Comparison of ENCODE assay signal across 9 mouse cellular contexts in the genomic region with DNA sequence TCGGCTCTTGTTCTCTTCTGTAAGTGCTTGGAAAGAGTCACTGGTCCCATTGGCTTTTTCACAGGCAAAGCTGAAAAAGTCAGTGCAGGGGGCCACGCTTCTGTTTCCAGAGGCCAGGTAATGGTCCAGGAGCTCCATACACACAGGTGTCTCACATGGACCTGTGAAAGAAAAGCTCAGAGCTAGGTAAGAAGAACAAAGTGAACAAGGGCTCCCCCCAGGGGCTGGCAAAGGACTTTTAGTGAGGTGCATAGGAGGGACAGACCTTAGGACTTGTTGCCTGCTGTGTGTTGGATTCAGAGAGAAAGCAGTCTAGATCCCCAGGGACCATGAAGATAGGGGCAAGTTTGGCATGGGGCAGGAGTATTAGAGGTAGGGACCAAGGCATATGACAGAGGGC. TPM values are rescaled to one million over a fixed set of nuclear protein-coding genes. Genes with fewer than 3 reads are reported as not detected.
DNase-seq lines count a peak whose midpoint lies in the region; TF ChIP-seq lines count a peak whose summit lies in the region.
"Had no signal": no experiment of that assay in that cellular context is flagged by ENCODE, and none has a peak within 500 bp of the region (broad histone marks: within the 10 kb centered on the region; RNA-seq: fewer than 3 reads in every experiment).

No protein-coding gene starts in this region.

- H3K27ac ChIP-seq in left cerebral cortex, adult 2 months: no peak overlapping the region

- no peak; the same call in 1 of the 2 replicates for TF ChIP-seq CTCF in left cerebral cortex, adult 2 months (IDR thresholded peaks at IDR 0.05)

- H3K4me3 ChIP-seq in left cerebral cortex, adult 2 months: no peak overlapping the region

- intact Hi-C loops in left cerebral cortex, postnatal 4 days (cut with DNase I): no loop called here
- intact Hi-C loops in left cerebral cortex, adult 2 months (cut with DNase I): no loop called here

- DNase-seq in urinary bladder, postnatal 14 days (ENCODE audit: low spot score): peak; percentile 32
- DNase-seq in urinary bladder, postnatal 36 days (ENCODE audit: low spot score in 2 of 2): no peak
- DNase-seq in kidney, adult 18-20 months: peak; percentile 19
- peak; percentile 22 for DNase-seq in lung, postnatal 14 days
- DNase-seq in thymus, postnatal 4 days: peak; percentile 78
- DNase-seq in gastrocnemius, adult 18-20 months (ENCODE audit: low spot score): no peak
- no peak for DNase-seq in left cerebral cortex, postnatal 4 days
- no peak for DNase-seq in left cerebral cortex, adult 2 months (ENCODE audit: extremely low spot score in 1 of 2, low spot score in 2 of 2)

RNA-seq across cellular contexts. Expression of a gene that starts 1.2 kb away (rescaled TPM):
- total RNA-seq in gastrocnemius, adult 18-20 months (2021): not detected
- not detected for total RNA-seq in left cerebral cortex, postnatal 4 days (2021)
- total RNA-seq in left cerebral cortex, adult 2 months (2021): not detected
- total RNA-seq: left cerebral cortex, postnatal 14 days had no signal

RNA-seq across cellular contexts. Expression of a gene that starts 18.7 kb away (rescaled TPM):
- not detected for total RNA-seq in gastrocnemius, adult 18-20 months (2021)
- total RNA-seq in left cerebral cortex, postnatal 4 days (2021): not detected
- total RNA-seq in left cerebral cortex, adult 2 months (2021): not detected
- total RNA-seq: left cerebral cortex, postnatal 14 days had no signal

RNA-seq across cellular contexts. Expression of a gene that starts 22.4 kb away (rescaled TPM):
- total RNA-seq in gastrocnemius, adult 18-20 months (2021): not detected
- total RNA-seq in left cerebral cortex, postnatal 4 days (2021): not detected
- not detected for total RNA-seq in left cerebral cortex, adult 2 months (2021)
- total RNA-seq: left cerebral cortex, postnatal 14 days had no signal

Comparison
In these comparisons a context has a peak if more than half of its experiments do, and no peak if none do; other contexts are left out.
1. DNase-seq: peak in urinary bladder, postnatal 14 days (single experiment), kidney, adult 18-20 months (single experiment), lung, postnatal 14 days (single experiment) and thymus, postnatal 4 days (single experiment); none in urinary bladder, postnatal 36 days (0 of 2), gastrocnemius, adult 18-20 months (single experiment), left cerebral cortex, postnatal 4 days (single experiment) and left cerebral cortex, adult 2 months (0 of 2).